Mouse (Mus musculus) myocyte (in vitro differentiated cells): ENCODE measurements around the gene Shd. TPM values are rescaled to one million over a fixed set of nuclear protein-coding genes. Genes with fewer than 3 reads are reported as not detected.

Source experiments
- H3K27me3 ChIP-seq: one replicate; pipeline ENCODE4 v1.6.1; 2011; ENCODE audit not compliant: control insufficient read depth, insufficient read depth, insufficient read length
- H3K36me3 ChIP-seq: one replicate; pipeline ENCODE4 v1.6.1; 2011; ENCODE audit not compliant: control insufficient read depth, insufficient read depth
- H3K4me2 ChIP-seq: one replicate; pipeline ENCODE4 v1.6.1; 2011; ENCODE audit warnings: low read depth, control low read depth
- H3K4me3 ChIP-seq: one replicate; pipeline ENCODE4 v1.5.1; 2011; ENCODE audit warnings: mild to moderate bottlenecking, control low read depth, moderate library complexity
- H3K79me2 ChIP-seq: one replicate; pipeline ENCODE4 v1.6.1; 2011; ENCODE audit not compliant: control insufficient read depth, insufficient read depth
- H3ac ChIP-seq: one replicate; pipeline ENCODE4 v1.6.1; 2011; ENCODE audit not compliant: control insufficient read depth, insufficient read length
- CEBPB ChIP-seq: IDR thresholded peaks from 2 replicates; pipeline ENCODE4 v1.6.1; 2011; ENCODE audit warnings: mild to moderate bottlenecking, moderate library complexity; ENCODE audit not compliant: poor library complexity, insufficient read depth, severe bottlenecking
- E2F4 ChIP-seq: IDR thresholded peaks from one replicate; pipeline ENCODE4 v1.6.1; 2011; ENCODE audit warnings: mild to moderate bottlenecking, control low read depth, moderate library complexity; ENCODE audit not compliant: insufficient read depth
- MAX ChIP-seq: IDR thresholded peaks from one replicate; pipeline ENCODE4 v1.6.1; 2011; ENCODE audit warnings: low read depth, mild to moderate bottlenecking, control low read depth
- MYOD1 ChIP-seq, 3 experiments: IDR thresholded peaks; one replicate each; pipeline ENCODE4 v1.6.1; 2011; ENCODE audit warnings: control low read depth in 2 of 3, low read depth in 2 of 3, mild to moderate bottlenecking in 2 of 3, moderate library complexity in 1 of 3; ENCODE audit not compliant: insufficient read length in 2 of 3, control insufficient read depth in 1 of 3
- MYOG ChIP-seq, 3 experiments: IDR thresholded peaks; one replicate each; pipeline ENCODE4 v1.6.1; 2011; ENCODE audit warnings: control low read depth in 2 of 3, low read depth in 2 of 3, mild to moderate bottlenecking in 2 of 3; ENCODE audit not compliant: insufficient read length in 2 of 3, control insufficient read depth in 1 of 3, insufficient read depth in 1 of 3
- POLR2A ChIP-seq: IDR thresholded peaks from one replicate; pipeline ENCODE4 v1.6.1; 2011; ENCODE audit warnings: low read depth, mild to moderate bottlenecking, control low read depth, moderate library complexity; ENCODE audit not compliant: insufficient read length
- POLR2AphosphoS2 ChIP-seq: IDR thresholded peaks from one replicate; pipeline ENCODE4 v1.6.1; 2011; ENCODE audit warnings: low read depth, control low read depth; ENCODE audit not compliant: insufficient read length
- REST ChIP-seq: IDR thresholded peaks from one replicate; pipeline ENCODE4 v1.6.1; 2011; ENCODE audit warnings: mild to moderate bottlenecking, control low read depth, moderate library complexity; ENCODE audit not compliant: insufficient read depth, insufficient read length
- SRF ChIP-seq: IDR thresholded peaks from one replicate; pipeline ENCODE4 v1.6.1; 2011; ENCODE audit warnings: low read depth; ENCODE audit not compliant: control insufficient read depth, insufficient read length
- TCF12 ChIP-seq: IDR thresholded peaks from one replicate; pipeline ENCODE4 v1.6.1; 2011; ENCODE audit warnings: mild to moderate bottlenecking, control low read depth; ENCODE audit not compliant: poor library complexity, insufficient read depth, severe bottlenecking
- TCF3 ChIP-seq: IDR thresholded peaks from one replicate; pipeline ENCODE4 v1.6.1; 2011; ENCODE audit warnings: low read depth, control low read depth; ENCODE audit not compliant: insufficient read length
- USF1 ChIP-seq: IDR thresholded peaks from one replicate; pipeline ENCODE4 v1.6.1; 2011; ENCODE audit warnings: low read depth, mild to moderate bottlenecking, control low read depth, moderate library complexity
- polyA plus RNA-seq: library from polyadenylated mRNA; unstranded; fragments of >200 nt; fragmentation: generic; extraction: Trizol; gene quantifications from one replicate; pipeline ENCODE4 v1.2.1, GENCODE M21; 2012; ENCODE audit warnings: missing spikeins

Gene Shd
- polyA plus RNA-seq, 1 experiment: 0.13 TPM

DNA sequence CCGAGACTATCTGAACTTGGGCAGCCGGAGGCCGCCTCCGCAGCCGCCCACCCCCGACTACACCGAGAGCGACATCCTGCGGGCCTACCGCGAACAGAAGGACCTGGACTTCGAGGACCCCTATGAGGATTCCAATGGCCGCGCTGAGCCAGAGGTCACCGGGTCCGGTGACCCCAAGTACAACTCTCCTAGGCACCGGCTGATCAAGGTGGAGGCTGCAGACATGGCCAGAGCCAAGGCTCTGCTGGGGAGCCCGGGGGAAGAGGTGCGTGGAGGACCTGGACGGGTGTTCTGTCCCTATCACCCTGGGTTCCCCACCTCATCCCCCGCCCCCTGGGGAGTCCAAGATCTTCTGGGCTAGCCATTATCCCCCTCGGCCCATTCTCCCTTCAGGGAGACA lies 1.2 kb downstream of the Shd start:
- Histone ChIP-seq H3ac (no peak overlapping the region), H3K4me3 (no peak overlapping the region), H3K36me3 (peaks cover 5% of the 10 kb centered on the region), H3K79me2 (no peaks in the 10 kb centered on the region), H3K4me2 (no peak overlapping the region), H3K27me3 (peaks cover 17% of the 10 kb centered on the region)
- TF ChIP-seq SRF: no peak
- TF ChIP-seq MYOG (IDR thresholded peaks at IDR 0.05; ENCODE audit: control insufficient read depth in 1 of 3, insufficient read depth in 1 of 3, insufficient read length in 2 of 3, low read depth in 2 of 3): no peak
- TF ChIP-seq POLR2AphosphoS2: no peak
- TF ChIP-seq POLR2A: no peak
- no peak for TF ChIP-seq TCF12
- TF ChIP-seq MAX: no peak
- TF ChIP-seq REST: no peak
- TF ChIP-seq E2F4: no peak
- no peak for TF ChIP-seq TCF3
- TF ChIP-seq USF1: no peak
- TF ChIP-seq MYOD1 (IDR thresholded peaks at IDR 0.05; ENCODE audit: control insufficient read depth in 1 of 3, insufficient read length in 2 of 3, low read depth in 2 of 3): no peak
- TF ChIP-seq CEBPB: no peak

DNA sequence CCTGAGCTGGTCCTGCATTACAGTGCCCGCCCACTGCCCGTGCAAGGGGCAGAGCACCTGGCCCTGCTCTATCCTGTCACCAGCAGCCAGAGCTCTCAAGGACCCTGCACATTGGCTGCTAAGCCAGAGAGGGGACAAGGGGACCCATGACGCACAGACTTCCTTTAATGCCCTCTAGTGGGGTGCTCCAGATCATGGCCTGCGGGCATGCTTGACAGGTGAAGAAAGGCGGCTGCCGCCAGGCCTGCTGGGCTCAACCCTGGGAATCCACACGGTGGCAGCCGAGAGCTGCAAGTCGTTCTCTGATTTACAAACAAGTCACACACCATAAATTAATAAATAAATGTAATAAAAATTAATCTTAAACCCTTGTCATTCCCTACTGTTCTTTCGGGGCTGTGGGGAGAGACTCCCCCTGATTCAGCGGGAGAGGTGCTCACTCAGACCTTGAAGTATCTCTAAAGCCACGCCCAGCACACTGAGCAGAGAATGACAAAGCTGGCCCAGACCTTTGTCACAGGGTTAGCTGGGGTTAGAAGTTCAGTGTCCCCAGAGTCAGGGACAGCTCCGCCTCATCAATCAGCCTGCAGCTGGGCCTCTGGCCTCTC lies 6.1 kb downstream of the Shd start:
- Histone ChIP-seq H3K4me2 (peak overlapping the region; percentile 49), H3K36me3 (no peaks in the 10 kb centered on the region), H3K27me3 (peaks cover under 1% of the 10 kb centered on the region), H3K79me2 (no peaks in the 10 kb centered on the region), H3K4me3 (no peak overlapping the region), H3ac (no peak overlapping the region)
- TF ChIP-seq POLR2A (no peak), USF1 (no peak), MYOD1 (IDR thresholded peaks at IDR 0.05; ENCODE audit: control insufficient read depth in 1 of 3, insufficient read length in 2 of 3, low read depth in 2 of 3) (peak in 1 of 3 experiments; percentile 23), POLR2AphosphoS2 (no peak), TCF12 (no peak), SRF (no peak), TCF3 (no peak), MAX (no peak), CEBPB (no peak), MYOG (IDR thresholded peaks at IDR 0.05; ENCODE audit: control insufficient read depth in 1 of 3, insufficient read depth in 1 of 3, insufficient read length in 2 of 3, low read depth in 2 of 3) (peak in 1 of 3 experiments; percentile 15)

DNA sequence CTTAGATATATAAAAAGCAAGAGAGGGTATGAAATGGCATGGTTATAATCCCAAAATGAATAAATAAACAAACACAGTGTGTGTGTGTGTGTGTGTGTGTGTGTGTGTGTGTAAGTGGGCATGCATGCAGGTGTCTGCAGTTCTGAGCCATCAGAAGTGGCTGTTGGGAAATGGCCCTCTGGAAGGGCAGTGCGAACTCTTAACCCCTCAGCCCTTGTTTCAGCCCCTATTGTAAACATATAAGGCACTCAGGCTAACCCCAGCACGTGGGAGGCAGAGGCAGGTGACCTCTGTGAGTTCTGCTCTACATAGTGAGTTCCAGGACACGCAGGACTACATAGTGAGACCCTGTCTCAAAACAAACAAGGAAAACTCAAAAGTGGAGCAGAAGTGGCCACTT lies 7.0 kb downstream of the Shd start:
- Histone ChIP-seq H3K79me2 (no peaks in the 10 kb centered on the region), H3K4me3 (no peak overlapping the region), H3ac (no peak overlapping the region), H3K36me3 (no peaks in the 10 kb centered on the region), H3K4me2 (no peak overlapping the region), H3K27me3 (no peaks in the 10 kb centered on the region)
- no peak for TF ChIP-seq MYOD1 (IDR thresholded peaks at IDR 0.05; ENCODE audit: control insufficient read depth in 1 of 3, insufficient read length in 2 of 3, low read depth in 2 of 3)
- TF ChIP-seq MYOG (IDR thresholded peaks at IDR 0.05; ENCODE audit: control insufficient read depth in 1 of 3, insufficient read depth in 1 of 3, insufficient read length in 2 of 3, low read depth in 2 of 3): no peak
- TF ChIP-seq POLR2A: no peak
- TF ChIP-seq POLR2AphosphoS2: no peak
- TF ChIP-seq USF1: no peak
- no peak for TF ChIP-seq E2F4
- TF ChIP-seq SRF: no peak
- TF ChIP-seq TCF3: no peak
- TF ChIP-seq REST: no peak
- TF ChIP-seq MAX: no peak
- TF ChIP-seq CEBPB: no peak
- no peak for TF ChIP-seq TCF12

DNA sequence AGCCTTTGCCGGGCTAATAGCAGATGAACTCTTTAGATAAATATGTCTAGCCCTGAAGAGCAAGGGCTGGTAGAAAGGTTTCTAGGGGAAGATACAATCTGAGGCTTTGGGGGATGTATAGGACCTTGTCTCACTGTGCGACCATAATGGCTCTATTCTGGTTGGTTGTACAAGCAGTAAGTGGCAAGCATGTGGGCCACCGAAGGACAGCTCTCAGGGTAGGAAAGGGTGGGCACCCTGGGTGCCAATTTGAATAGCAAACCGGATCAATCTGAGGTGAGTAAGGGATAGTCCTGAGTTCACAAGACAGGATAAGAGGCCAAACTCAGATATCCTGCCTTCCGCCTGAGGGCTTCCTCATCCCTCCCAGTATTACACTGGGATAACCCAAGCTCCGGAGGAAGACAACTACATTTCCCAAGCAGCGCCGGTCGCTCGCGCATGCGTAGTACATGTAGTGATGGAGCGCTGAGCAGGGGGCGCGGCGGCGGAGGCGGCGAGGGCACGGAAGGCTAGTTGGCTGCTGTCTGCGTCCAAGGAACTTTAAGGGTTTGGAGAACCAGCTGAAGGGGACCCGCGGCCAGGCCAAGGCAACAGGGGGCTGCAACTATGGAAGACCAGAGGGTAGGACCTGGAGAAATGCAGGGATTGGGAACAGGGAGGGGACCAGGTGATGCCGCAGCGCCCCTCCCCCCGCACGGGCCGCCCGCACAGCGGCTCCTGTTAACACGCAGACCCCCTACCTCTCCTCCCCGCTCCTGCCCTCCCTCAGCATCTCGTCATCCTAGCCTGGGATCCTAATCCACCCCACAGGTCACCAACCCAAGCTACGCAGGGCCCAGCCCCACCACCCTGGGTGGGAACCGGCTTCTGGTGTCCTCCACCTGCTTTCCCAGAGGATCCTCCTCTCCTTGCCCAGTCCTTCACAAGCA lies 16.0 kb downstream of the Shd start, which contains the start of gene Fsd1:
TSS of gene Fsd1 (plus strand) at position 480 of the 932 bp plus-strand sequence.
- Histone ChIP-seq H3K4me3 (no peak within 1 kb of the TSS), H3K27me3 (peaks cover 40% of the 10 kb centered on the region), H3ac (no peak within 1 kb of the TSS), H3K4me2 (no peak within 1 kb of the TSS), H3K79me2 (no peaks in the 10 kb centered on the region), H3K36me3 (no peaks in the 10 kb centered on the region)
- no peak for TF ChIP-seq TCF3
- no peak for TF ChIP-seq E2F4
- no peak for TF ChIP-seq POLR2AphosphoS2
- no peak for TF ChIP-seq USF1

DNA sequence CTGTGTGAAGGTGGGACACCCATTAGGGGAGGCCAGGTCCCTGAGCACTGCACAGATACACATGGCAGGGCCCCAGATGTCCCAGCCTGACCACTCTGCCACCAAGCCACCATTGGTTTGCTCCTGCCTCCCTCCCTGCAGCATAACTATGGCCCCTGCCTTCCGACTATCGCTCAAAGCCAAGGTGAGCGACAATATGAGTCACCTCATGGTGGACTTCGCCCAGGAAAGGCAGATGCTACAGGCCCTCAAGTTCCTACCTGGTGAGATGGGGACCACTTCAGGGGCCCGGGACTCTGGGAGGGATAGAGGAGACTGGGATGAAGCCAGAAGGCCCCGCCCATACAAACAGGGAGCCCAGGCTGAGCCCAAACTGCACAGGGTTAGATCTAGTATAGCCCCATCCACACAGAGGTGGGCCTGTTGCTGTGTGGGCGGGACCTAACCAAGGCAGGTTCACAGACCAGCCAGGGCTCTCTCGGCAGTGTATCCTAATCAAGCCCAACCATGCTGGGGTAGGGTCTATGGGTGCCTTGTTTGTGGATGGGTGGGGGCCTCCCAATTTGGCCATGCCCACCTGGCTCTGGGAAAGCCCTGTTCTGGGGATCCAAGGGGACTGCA lies 20.1 kb downstream of the Shd start:
- Histone ChIP-seq H3K4me3 (no peak overlapping the region), H3ac (no peak overlapping the region), H3K4me2 (no peak overlapping the region), H3K36me3 (no peaks in the 10 kb centered on the region), H3K79me2 (no peaks in the 10 kb centered on the region), H3K27me3 (peaks cover 69% of the 10 kb centered on the region)
- TF ChIP-seq MAX (no peak), MYOG (IDR thresholded peaks at IDR 0.05; ENCODE audit: control insufficient read depth in 1 of 3, insufficient read depth in 1 of 3, insufficient read length in 2 of 3, low read depth in 2 of 3) (no peak), MYOD1 (IDR thresholded peaks at IDR 0.05; ENCODE audit: control insufficient read depth in 1 of 3, insufficient read length in 2 of 3, low read depth in 2 of 3) (no peak), POLR2A (no peak), SRF (no peak), TCF12 (no peak), E2F4 (no peak), POLR2AphosphoS2 (no peak), USF1 (no peak), TCF3 (no peak), REST (no peak), CEBPB (no peak)
